Mouse (Mus musculus): ENCODE data around the gene Rpl36al. TPM values are rescaled to one million over a fixed set of nuclear protein-coding genes. Genes with fewer than 3 reads are reported as not detected.

Gene Rpl36al
- polyA plus RNA-seq, 1 experiment = 65.9 TPM

DNA sequence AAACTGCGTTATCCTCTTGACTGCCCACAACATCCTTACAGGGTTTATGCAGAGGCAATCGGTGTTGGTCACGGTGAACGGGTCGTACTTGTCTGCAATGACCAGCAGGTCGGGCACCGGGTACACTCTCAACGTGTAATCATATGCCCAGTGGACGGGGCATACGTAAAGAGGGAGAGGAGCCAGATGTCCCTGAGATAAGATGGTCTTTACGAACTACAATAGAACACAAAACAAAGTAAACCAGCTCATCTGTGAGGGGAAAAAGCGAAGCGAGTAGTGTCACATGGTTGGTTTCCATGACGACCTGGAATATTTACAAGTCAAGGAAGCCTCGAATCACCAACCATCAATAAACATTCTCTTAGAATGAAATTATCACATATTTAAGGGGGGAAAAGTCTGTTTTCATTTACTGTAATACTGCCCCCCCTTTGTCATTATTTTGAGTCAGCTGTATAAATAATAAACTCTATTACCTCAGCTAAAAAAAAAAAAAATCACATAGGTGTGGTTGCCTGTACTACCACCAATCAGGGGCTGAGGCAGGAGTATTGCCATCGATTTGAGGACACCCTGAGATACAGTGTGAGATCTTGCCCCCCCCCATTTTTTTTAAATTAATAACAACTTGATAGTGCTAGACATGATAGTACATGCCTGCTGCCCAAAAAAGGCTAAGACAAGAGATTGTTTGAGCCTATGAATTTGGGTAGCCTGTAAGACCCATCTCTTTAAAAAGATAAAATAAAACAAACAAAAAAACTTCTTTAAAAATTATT, 20.4 kb upstream of the Rpl36al start, which contains the start of gene Gm49384:
Gene Gm49384 (minus strand): TSS at position 216 of the 782 bp plus-strand sequence.
- TF ChIP-seq GATA1 (IDR thresholded peaks at IDR 0.05; ENCODE audit: low read length) = no peak

DNA sequence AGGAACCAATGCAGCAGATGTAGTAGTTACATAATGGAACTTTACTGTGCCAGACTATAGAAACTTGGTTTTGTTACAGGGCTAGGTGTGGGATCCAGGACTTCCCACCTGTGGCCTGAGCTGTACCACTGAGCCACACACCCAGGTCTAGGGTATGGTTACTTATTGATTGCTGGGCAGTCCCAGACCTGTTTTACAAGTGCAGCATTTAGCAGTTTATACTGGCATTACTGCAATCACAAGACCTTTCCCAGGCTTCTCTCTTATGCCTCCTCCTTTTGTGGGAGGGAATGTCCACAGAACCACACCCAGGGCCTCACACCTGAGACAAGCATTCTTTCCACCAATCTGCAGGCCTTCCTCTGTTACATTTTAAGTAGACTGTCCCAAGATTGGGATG, 15.1 kb upstream of the Rpl36al start:
- no peak for TF ChIP-seq GATA1 (IDR thresholded peaks at IDR 0.05; ENCODE audit: low read length)

DNA sequence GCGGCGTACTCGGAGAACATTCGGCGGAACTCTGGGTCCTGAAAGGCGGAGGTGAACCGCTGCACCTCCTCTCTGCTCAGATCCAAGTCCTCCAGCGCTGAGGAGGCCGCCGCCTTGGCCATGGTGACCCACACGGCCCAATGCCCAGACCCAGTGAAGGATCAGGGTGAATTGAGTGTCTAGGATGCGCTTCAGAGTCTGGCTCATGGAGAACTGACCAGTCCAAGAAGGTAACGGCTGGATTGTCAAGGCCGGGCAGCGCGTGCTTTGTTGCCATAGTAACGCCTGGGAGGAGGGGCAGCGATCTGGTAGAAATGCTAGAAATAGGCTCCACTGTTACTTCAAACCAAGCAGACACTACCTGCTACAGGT, 14.3 kb upstream of the Rpl36al start, which contains the start of gene Dnaaf2:
Gene Dnaaf2 (minus strand): TSS at position 266 of the 372 bp plus-strand sequence.
- TF ChIP-seq GATA1 (IDR thresholded peaks at IDR 0.05; ENCODE audit: low read length) = no peak

DNA sequence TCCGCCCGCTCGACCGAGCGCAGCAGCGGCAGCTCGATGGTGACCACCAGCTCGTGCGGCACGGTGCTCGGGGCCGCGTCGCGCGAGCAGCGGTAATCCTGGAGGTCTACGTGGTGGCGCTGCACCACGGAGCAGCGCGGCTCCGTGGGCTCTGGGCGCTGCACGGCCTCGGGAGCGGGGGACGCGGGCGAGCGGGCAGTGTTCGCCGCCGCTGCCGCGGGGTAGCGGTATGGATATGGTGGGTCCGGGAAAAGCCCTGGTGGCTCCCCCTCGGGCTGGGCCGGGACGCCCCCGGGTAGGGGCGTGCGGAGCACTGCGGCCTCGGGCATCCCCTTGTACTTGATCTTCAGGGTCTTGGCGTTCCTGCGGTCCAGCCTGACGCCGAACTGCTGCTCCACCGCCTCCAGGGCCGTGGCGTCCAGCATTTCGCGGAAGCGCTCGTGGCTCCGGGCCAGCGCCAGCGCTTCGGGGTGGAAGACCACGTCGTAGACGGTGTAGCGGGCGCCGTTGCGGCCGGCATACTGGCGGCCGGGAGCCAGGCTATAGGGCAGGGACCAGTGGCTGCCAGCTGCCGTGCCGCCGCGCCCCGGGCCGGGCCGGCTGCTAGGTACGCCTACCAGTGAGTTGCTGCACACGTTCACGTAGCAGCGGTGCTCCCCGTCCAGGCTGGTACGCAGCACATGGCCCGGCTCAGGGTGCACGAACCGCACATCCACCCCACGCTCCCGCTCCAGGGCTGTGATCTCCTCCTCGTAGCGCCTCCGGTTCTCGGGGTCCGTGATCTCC, 13.7 kb upstream of the Rpl36al start:
- no peak for TF ChIP-seq GATA1 (IDR thresholded peaks at IDR 0.05; ENCODE audit: low read length)

DNA sequence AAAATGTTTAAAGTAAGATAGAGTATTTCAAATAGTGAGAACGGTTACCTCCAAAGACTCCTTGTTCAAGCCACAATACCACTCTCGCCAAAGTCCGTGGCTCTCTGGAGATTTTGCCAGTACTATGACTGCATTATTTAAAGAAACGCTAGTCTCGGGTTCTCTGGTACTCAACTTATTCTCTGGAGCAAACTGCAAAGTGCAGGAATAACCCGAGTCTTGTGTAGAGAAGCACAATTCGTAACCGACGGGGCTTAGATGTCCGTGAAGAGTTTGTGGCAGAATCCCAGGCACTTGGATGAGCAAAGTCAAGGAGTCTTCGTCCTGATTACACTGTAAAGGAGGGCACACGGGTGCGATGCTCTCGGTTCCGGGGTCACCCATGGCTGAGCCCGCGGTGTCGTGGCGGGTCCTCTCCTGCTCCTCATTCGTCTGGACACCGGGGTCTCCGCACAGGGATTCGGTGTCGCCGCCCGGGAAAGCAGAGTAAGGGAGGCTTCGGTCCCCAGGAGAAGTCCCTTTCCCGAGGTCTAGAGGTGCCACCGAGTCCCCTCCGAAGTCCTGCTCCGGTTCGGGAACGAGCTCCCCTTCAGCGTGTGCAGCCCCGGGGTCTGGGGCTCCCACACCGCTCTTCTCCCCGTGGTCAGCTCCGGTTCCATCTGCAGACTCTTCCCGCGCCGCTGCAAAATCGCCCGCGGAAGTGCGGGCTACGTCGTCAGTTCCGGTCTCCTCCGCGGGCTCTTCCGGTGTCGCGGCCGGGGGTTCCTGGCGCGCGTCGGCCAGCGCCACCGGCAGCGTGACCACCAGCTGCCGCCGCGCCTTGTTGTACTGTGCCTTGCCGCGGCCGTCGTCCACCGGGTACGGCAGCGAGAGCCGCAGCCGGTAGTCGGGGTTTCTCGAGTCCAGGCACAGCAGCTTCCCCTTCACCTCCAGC, 12.8 kb upstream of the Rpl36al start, which contains the start of gene Gm49383:
Gene Gm49383 (minus strand): TSS at position 661 of the 934 bp plus-strand sequence.
- TF ChIP-seq GATA1 (IDR thresholded peaks at IDR 0.05; ENCODE audit: low read length) = no peak

DNA sequence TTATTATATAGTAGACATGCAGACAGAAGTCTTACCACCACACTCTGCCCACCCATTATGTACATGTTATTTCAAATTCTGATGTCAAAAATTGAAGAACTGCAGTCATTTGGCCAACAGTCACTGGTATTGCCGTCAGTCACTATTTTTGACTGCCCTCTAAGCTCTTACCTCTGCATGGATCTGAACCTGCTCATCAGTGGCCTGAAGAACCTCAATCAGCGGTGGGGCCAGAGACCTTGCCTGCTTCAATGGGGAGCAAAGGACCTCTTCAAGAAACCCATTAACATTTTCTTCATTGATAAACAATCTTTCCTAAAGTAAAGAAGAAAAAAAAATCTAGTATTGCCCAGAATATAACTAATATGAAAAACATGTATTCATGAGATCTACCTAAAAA, 8.8 kb upstream of the Rpl36al start:
- TF ChIP-seq GATA1 (IDR thresholded peaks at IDR 0.05; ENCODE audit: low read length) = no peak

DNA sequence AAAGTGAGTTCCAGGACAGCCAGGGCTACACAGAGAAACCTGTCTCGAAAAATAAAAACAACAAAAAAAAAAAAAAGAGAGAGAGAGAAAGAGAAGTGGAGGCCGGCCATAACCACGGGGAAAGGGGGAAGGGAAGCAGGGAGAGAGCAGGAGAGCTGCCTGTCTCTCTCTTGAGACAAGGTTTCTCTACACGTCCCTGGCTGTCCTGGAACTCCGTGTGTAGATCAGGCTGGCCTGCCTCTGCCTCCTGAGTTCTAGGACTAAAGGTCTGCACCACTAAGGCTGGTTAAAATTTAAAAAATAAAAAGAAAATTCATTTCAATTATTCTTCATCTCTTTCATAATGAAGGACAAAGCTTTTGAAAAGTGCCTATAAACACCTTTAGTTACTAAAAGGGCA, 7.5 kb upstream of the Rpl36al start:
- no peak for TF ChIP-seq GATA1 (IDR thresholded peaks at IDR 0.05; ENCODE audit: low read length)

DNA sequence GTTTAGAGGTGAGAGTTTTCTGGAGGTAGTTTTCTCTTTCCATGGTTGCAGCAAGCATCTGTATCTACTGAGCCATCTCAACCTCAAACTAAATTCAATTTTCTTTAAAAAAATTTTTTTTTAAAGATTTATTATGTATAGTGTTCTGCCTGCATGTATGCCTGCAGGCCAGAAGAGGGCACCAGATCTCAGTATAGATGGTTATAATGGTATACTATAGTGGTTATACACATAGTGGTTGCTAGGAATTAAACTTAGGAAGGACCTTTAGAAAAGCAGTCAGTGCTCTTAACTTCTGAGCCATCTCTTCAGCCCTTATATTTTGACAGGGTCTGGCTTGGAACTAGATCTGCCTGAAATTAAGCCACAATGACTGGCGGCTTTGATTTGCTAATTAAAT, 6.6 kb upstream of the Rpl36al start:
- no peak for TF ChIP-seq GATA1 (IDR thresholded peaks at IDR 0.05; ENCODE audit: low read length)

DNA sequence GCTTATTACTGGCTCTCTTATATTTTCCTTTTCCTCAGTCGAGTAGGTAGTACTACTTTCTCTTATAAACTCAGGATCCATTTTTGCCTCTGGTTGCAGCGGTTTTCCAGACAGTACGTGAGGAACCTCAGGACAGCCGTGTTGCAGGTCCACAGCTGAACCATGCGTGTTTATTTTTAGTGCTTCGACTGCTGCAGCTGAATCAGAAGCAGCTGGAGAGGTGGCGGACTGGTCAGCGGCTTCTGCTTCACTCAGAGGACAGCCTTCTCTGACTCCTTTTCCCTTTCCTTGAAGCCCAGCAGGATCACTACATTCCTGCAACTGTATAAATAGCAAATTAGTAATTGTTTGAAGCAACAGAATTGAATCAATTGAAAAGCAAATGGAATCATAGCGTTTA, 6.2 kb upstream of the Rpl36al start:
- TF ChIP-seq GATA1 (IDR thresholded peaks at IDR 0.05; ENCODE audit: low read length) = no peak

DNA sequence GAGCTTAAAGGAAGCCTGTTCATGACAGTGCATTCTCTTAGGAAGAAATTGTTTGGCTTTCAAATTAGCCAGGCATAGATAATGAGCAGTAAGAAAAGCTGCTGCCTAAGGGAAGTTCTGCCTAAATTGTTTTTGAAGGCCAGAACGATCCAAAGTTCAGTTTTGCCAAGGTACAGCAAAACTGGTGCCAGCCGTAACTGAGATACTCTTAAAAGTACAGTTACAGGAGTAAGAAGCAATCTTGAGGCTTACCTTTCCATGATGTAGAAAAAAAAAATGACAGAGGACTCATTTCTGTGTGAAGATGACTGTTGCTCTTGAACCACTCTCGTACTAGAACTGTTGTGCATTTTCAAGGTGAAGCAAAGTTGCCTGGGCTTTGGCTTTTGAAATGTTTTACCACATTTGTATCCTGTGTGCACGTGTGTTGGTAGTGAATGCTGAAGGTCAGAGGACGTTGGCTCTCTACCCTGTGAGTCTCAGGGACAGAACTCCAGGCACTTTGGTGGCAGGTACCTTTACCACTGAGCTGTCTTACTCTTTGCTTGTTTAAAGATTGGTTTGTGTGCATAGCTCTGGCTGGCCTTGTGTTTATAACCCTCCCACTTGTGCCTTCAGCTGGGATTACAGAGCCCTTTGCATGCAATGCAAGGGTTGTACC, 3.1 kb upstream of the Rpl36al start:
- no peak for TF ChIP-seq GATA1 (IDR thresholded peaks at IDR 0.05; ENCODE audit: low read length)

DNA sequence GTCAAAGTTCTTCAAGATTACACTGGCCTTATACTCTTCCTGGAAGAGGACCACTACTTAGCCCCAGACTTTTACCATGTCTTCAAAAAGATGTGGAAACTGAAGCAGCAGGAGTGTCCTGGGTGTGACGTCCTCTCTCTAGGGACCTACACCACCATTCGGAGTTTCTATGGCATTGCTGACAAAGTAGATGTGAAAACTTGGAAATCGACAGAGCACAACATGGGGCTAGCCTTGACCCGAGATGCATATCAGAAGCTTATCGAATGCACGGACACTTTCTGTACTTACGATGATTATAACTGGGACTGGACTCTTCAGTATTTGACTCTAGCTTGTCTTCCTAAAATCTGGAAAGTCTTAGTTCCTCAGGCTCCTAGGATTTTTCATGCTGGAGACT, 1.5 kb upstream of the Rpl36al start:
- TF ChIP-seq GATA1 (IDR thresholded peaks at IDR 0.05; ENCODE audit: low read length) = no peak

DNA sequence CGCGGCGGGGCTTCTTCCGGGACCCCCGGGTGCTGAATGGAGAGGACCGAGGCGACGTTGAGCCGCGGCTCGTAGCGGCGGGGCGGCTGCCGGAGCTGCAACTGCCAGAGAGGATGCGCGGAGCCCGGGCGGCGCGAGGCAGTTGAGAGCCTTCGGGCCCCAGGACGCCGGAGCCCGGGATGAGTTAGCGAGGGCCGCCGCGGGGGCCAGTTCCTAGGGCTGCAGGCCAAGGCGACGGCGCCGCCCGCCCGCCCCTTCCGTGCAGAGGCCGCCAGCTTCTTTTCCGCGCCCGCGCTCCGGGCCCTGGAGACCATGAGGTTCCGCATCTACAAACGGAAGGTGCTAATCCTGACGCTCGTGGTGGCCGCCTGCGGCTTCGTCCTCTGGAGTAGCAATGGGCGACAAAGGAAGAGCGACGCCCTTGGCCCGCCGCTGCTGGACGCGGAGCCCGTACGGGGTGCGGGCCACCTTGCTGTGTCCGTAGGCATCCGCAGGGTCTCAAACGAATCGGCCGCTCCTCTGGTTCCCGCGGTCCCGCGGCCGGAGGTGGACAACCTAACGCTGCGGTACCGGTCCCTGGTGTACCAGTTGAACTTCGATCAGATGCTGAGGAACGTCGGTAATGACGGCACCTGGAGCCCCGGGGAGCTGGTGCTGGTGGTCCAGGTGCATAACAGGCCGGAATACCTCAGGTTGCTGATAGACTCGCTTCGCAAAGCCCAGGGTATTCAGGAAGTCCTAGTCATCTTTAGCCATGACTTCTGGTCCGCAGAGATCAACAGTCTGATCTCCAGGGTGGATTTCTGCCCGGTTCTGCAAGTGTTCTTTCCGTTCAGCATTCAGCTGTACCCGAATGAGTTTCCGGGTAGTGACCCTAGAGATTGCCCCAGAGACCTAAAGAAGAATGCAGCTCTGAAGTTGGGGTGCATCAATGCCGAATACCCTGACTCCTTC, 736 bp upstream of the Rpl36al start:
- no peak for TF ChIP-seq GATA1 (IDR thresholded peaks at IDR 0.05; ENCODE audit: low read length)

DNA sequence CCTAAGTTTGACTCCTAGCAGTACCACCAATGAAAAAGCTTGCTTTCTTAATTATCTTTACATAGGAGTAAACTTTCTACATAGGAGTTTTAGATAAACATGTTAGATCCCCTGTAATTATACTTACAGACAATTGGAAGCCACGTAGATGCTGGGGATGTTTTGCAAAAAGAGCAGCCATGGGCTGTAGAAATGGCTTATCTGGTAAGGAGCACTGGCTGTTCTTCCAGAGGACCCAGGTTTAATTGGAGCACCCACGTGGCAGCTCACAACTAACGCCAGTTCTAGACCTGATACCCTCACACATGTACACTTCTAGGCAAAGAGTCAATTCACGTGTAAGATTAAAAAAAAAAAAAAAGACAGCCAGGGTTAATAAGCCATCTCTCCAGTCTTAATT, 2.1 kb downstream of the Rpl36al start:
- no peak for TF ChIP-seq GATA1 (IDR thresholded peaks at IDR 0.05; ENCODE audit: low read length)

DNA sequence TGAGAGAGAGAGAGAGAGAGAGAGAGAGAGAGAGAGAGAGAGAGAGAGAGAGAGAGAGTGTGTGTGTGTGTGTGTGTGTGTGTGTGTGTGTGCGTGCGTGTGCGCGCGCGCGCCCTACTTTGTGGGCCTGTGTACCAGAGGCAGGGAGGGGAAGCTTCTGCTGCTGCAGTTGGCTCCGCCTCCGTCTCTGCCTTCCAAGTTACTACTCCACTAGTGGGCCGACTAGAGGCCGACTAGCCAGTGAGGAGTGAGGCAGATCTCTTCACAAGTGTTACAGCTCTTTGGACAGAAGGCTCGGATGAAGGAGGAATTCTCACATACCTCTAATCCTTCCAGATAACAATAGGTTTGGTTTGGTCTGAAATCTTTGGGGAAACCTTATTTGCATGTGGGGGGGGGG, 4.5 kb downstream of the Rpl36al start:
- no peak for TF ChIP-seq GATA1 (IDR thresholded peaks at IDR 0.05; ENCODE audit: low read length)

All from G1E-ER4 (cell line).